Mouse (Mus musculus) forebrain, embryonic 16.5 days (tissue): ENCODE data around the gene Gtf3a. TPM values are rescaled to one million over a fixed set of nuclear protein-coding genes. Genes with fewer than 3 reads are reported as not detected.
A peak's percentile ranks its signal among the peaks of the same experiment; 100 is the strongest.
"Not testable (repeated sequence)": the region's sequence is repeated elsewhere in the genome, so short reads cannot be mapped to it uniquely, and the experiment has no call there.

Experiments used
- ATAC-seq: fragments of 200-750 bp; cut with Nextera tagmentation; 2 replicates; pipeline ENCODE4 v1.8.0; 2017; ENCODE audit warnings: mild to moderate bottlenecking, moderate library complexity
- H3K27ac ChIP-seq: fragments of 300-500 bp; sonication (generic); 2 replicates; pipeline ENCODE4 v1.5.1; 2014; ENCODE audit warnings: low read length, control low read depth
- H3K27me3 ChIP-seq: fragments of 300-500 bp; sonication (generic); replicated peaks from 2 replicates; pipeline ENCODE4 v1.6.1; 2014; ENCODE audit warnings: low read length; ENCODE audit not compliant: control insufficient read depth, insufficient read depth
- H3K36me3 ChIP-seq: fragments of 300-500 bp; sonication (generic); 2 replicates; pipeline ENCODE4 v1.6.1; 2014; ENCODE audit not compliant: control insufficient read depth, insufficient read depth
- H3K4me1 ChIP-seq: fragments of 300-500 bp; sonication (generic); replicated peaks from 2 replicates; pipeline ENCODE4 v1.6.1; 2014; ENCODE audit warnings: low read length; ENCODE audit not compliant: control insufficient read depth, insufficient read depth
- H3K4me2 ChIP-seq: fragments of 300-500 bp; sonication (generic); 2 replicates; pipeline ENCODE4 v1.6.1; 2014; ENCODE audit warnings: mild to moderate bottlenecking, low read length, control low read depth
- H3K4me3 ChIP-seq: fragments of 300-500 bp; sonication (generic); replicated peaks from 2 replicates; pipeline ENCODE4 v1.5.1; 2014; ENCODE audit warnings: mild to moderate bottlenecking, low read length, control low read depth
- H3K9ac ChIP-seq: fragments of 300-500 bp; sonication (generic); replicated peaks from 2 replicates; pipeline ENCODE4 v1.6.1; 2014; ENCODE audit warnings: low read depth, low read length, control low read depth
- H3K9me3 ChIP-seq: fragments of 300-500 bp; sonication (generic); 2 replicates; pipeline ENCODE4 v1.6.1; 2016; ENCODE audit warnings: low read length; ENCODE audit not compliant: control insufficient read depth
- WGBS: fragments of 180-500 bp; shearing (Covaris S2); extraction: QIAGEN DNeasy Blood & Tissue Kit; methylation state at CpG from one replicate; pipeline ENCODE4 v1.1.7; 2014; 5-methylcytosine and 5-hydroxymethylcytosine counted together
- polyA plus RNA-seq: library from polyadenylated mRNA; unstranded; fragments of >200 nt; fragmentation: Nextera tagmentation; extraction: Ambion mirVana; gene quantifications from 2 replicates; pipeline ENCODE4 v1.2.1, GENCODE M21; 2015

The Gtf3a gene
- polyA plus RNA-seq, 1 experiment from 2014 or later, result 118 TPM

DNA sequence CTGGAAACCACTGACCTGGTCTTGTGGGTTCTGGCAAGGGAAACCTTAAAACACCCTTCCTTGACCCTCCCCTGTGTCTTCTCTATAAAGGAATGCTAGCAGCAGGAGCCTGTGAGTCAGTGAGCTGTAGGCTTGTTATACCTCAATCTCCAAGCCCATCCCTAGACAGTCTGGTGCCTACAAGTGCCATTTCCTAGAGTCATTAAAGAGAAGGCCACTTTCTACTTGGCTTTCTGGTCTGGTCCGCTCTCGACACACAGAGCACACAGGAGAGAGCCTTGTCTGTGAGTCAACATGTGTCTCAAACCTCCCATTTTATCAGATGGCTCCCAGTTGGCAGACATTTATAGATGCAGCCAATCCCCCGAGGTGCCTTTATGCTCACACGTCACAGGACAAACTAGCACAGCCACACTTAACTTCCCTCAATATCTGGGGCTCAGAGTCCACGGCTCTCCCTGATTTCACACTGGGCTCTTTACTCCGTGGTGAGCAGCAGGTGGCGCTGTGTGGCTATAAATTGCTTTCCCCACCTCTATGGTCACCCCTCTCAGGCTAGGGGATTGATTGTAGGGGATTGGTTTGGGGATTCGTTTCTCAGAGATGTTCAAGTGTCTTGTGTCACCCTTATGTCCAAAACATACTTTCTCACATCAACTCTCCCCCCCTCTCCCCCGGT, 34.2 kb upstream of the Gtf3a start:
- ATAC-seq, result peak; percentile 66
- H3K27ac ChIP-seq, result no peak overlapping the region
- no peaks in the 10 kb centered on the region for H3K36me3 ChIP-seq
- H3K4me1 ChIP-seq, result no peaks in the 10 kb centered on the region
- H3K4me2 ChIP-seq, result no peak overlapping the region
- H3K9ac ChIP-seq, result no peak overlapping the region
- WGBS, result 22% methylated on average over 9 of the region's 9 CpGs
- no peaks in the 10 kb centered on the region for H3K9me3 ChIP-seq
- no peak overlapping the region for H3K4me3 ChIP-seq
- peaks cover 5% of the 10 kb centered on the region; the same call in 1 of the 2 replicates for H3K27me3 ChIP-seq

DNA sequence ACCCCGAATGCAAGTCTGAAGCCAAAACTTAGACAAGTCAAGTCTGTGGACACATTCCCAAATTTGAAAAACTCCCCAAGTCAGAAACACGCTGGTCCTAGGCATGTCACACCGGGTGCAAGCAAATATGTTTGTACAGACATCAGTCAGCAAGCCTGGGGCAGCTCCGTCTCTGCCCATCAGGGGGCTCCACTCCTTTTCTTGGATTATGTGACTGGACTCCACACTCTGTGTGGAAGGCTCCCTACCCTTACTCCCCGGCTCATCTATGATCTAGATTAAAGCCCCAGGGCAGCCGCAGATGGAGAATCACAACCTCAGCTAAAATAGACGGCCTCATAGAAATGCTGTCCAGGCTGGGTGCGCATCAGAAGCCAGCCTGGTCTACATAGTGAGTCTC, 32.2 kb upstream of the Gtf3a start:
- ATAC-seq, result no peak
- Histone ChIP-seq H3K27ac (no peak overlapping the region), H3K9me3 (no peaks in the 10 kb centered on the region), H3K9ac (no peak overlapping the region), H3K4me2 (no peak overlapping the region), H3K4me1 (peaks cover 10% of the 10 kb centered on the region), H3K4me3 (no peak overlapping the region), H3K27me3 (peaks cover 5% of the 10 kb centered on the region; the same call in 1 of the 2 replicates), H3K36me3 (no peaks in the 10 kb centered on the region)
- WGBS, result 70% methylated on average over 8 of the region's 8 CpGs

DNA sequence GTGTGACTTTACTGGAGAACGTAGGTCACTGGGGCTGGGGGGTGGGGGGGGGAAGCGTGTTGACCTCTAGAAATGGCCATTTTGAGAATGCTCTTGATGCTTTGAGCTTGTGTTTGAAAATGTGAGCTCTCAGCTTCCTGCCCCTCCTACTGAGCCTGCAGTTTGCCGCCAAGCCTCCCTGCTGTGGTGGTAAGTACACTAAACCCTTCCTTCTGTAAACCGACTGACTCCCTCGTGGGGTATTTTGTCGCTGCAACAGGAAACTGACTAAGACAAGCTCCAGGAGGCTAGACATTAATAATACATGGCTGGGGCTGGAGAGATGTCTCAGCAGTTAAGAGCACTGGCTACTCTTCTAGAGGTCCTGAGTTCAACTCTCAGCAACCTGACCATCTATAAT, 31.7 kb upstream of the Gtf3a start:
- no peak for ATAC-seq
- Histone ChIP-seq H3K27ac (no peak overlapping the region), H3K4me1 (peaks cover 10% of the 10 kb centered on the region), H3K36me3 (no peaks in the 10 kb centered on the region), H3K4me2 (no peak overlapping the region), H3K4me3 (no peak overlapping the region), H3K9ac (no peak overlapping the region), H3K27me3 (peaks cover 5% of the 10 kb centered on the region; the same call in 1 of the 2 replicates), H3K9me3 (no peaks in the 10 kb centered on the region)
- 37% methylated on average over 6 of the region's 6 CpGs for WGBS

DNA sequence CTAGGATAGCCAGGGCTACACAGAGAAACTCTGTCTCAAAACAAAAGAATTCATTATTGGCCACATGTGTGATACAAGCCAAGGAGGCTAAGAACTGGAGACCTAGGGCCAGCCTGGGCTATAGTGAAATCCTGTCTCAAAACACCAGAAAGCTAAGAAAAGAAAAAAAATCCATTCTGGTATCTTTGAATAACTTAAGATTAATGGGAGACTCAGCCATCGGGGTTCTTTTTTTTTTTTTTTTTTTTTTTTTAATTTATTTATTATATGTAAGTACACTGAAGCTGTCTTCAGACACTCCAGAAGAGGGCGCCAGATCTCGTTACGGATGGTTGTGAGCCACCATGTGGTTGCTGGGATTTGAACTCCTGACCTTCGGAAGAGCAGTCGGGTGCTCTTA, 31.1 kb upstream of the Gtf3a start:
- not testable (repeated sequence) for H3K9me3 ChIP-seq, H3K4me2 ChIP-seq, ATAC-seq, H3K4me3 ChIP-seq, H3K36me3 ChIP-seq, H3K27me3 ChIP-seq, H3K9ac ChIP-seq, H3K27ac ChIP-seq
- 91% methylated on average over 6 of the region's 6 CpGs for WGBS
- peaks cover 10% of the 10 kb centered on the region for H3K4me1 ChIP-seq

DNA sequence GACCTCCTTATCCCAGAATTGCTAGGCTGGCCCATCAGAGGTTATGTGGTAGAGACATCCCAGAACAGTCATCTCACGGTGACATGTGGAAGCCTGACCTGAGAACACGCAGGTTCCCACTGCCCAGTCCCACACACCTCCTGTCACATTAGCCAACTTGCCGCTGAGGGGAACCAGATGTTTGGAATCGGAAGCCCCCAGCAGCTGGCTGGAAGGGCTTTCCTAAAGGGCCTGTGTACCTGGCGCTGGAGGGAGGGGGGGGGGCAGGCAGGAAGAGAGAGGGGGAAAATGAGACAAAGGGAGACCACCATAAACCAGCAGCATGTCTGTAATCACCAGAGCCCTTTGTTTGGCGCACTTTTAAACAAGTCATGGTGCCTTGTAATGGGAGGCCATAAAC, 28.6 kb upstream of the Gtf3a start:
- peak overlapping the region; percentile 51 for H3K4me2 ChIP-seq
- no peak overlapping the region for H3K27ac ChIP-seq
- peak overlapping the region; percentile 48 for H3K9ac ChIP-seq
- H3K36me3 ChIP-seq, result no peaks in the 10 kb centered on the region
- no peaks in the 10 kb centered on the region for H3K9me3 ChIP-seq
- H3K4me3 ChIP-seq, result peak overlapping the region; percentile 29
- ATAC-seq, result no peak
- WGBS, result 29% methylated on average over 6 of the region's 6 CpGs
- H3K27me3 ChIP-seq, result peaks cover 3% of the 10 kb centered on the region; the same call in 1 of the 2 replicates
- H3K4me1 ChIP-seq, result peaks cover 10% of the 10 kb centered on the region

DNA sequence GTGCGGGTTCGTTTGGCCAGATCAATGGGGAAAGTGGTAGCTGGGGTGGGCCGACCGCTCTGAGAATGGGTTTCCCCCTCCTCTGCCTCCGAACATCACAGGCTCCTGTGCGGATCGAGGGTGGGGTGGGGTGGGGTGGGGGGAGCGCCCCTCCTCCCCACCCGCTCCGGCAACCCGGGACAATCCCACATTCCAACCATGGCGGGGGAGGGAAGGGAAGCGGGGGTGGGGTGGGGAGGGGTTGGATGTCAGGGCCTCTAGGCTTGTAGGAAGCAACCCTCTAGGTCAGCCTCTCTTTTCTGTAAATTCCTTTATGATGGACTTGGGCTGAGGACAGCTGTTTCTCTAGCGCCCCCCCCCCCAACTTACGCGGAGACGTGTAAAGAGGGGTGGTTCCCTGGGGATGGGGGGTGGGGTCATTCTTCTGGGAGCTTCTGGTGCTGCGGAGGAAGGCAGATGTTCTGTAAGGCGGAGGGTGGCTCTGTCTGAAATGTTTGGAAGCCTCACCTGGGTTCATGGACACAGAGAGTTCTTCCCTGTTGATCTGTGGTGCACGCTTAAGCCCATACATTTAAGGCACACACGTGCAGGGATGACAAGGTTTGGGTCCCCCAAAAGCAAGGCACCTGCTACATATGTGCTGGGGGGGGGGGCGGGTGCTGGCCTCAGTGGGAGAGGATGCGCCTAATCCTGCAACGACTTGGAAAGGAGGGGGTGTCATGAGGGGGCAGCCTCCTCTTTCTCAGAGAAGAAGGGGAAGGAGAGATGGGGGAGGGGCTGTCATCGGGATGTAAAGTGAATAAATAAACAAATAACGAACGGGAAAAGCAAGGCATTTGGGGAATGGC, 27.9 kb upstream of the Gtf3a start:
- peaks cover 2% of the 10 kb centered on the region; the same call in 1 of the 2 replicates for H3K9me3 ChIP-seq
- 5% methylated on average over 21 of the region's 27 CpGs for WGBS
- peak overlapping the region; percentile 51 for H3K4me2 ChIP-seq
- H3K4me3 ChIP-seq, result peak overlapping the region; percentile 29
- no peaks in the 10 kb centered on the region for H3K36me3 ChIP-seq
- no peak; the same call in 1 of the 2 replicates for ATAC-seq
- peak overlapping the region; percentile 48 for H3K9ac ChIP-seq
- H3K4me1 ChIP-seq, result peaks cover 10% of the 10 kb centered on the region
- no peak overlapping the region for H3K27ac ChIP-seq
- H3K27me3 ChIP-seq, result peaks cover 3% of the 10 kb centered on the region; the same call in 1 of the 2 replicates

DNA sequence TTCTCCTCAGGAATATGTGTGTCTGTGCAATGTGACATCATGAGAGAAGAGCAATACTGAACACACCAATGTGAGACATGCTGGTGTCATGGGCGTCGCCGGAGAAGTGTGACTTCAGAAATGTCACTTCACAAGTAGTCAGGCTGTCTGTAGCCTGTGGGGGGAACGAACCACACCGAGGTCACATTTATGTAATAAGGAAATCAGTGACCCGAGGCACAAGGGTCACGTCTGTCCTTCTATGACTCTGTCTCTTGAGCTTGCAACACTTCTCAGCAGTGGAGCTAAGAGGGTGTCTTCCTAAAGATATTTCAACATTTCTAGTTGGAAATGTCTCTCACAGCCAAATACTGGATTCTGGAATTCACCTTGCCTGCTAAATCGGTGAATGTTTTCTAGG, 27.2 kb upstream of the Gtf3a start:
- no peak for ATAC-seq
- peaks cover 10% of the 10 kb centered on the region for H3K4me1 ChIP-seq
- H3K27me3 ChIP-seq, result peaks cover 3% of the 10 kb centered on the region; the same call in 1 of the 2 replicates
- H3K36me3 ChIP-seq, result no peaks in the 10 kb centered on the region
- H3K9ac ChIP-seq, result no peak overlapping the region
- no peak overlapping the region; the same call in 1 of the 2 replicates for H3K4me2 ChIP-seq
- WGBS, result 64% methylated on average over 8 of the region's 8 CpGs
- no peak overlapping the region; the same call in 1 of the 2 replicates for H3K4me3 ChIP-seq
- H3K27ac ChIP-seq, result no peak overlapping the region
- H3K9me3 ChIP-seq, result peaks cover 3% of the 10 kb centered on the region; the same call in 1 of the 2 replicates

DNA sequence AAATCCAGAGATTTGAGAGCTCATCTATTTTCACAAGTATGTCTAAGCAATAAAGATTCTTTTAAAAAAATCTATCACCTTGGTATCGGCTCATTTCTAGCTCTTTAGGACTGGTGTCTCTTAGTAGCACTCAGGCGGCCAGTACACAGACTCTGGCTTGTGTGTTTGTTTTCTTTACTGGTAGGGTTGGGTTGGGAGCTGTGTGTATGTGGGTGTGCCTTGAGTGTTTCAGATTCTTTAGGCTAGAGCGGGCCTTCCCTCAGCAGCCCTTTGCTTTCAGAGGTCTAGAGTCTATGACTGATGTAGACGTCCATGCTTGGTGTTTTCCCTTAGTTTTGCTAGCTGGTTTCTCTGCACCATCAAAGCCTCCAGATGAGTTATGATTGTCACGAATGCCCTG, 24.9 kb upstream of the Gtf3a start:
- Histone ChIP-seq H3K4me3 (no peak overlapping the region), H3K36me3 (no peaks in the 10 kb centered on the region), H3K4me1 (peaks cover 10% of the 10 kb centered on the region), H3K9ac (no peak overlapping the region), H3K27me3 (no peaks in the 10 kb centered on the region; the same call in 1 of the 2 replicates), H3K27ac (no peak overlapping the region), H3K9me3 (peaks cover 3% of the 10 kb centered on the region; the same call in 1 of the 2 replicates), H3K4me2 (no peak overlapping the region)
- ATAC-seq, result no peak
- 91% methylated on average over 5 of the region's 5 CpGs for WGBS

DNA sequence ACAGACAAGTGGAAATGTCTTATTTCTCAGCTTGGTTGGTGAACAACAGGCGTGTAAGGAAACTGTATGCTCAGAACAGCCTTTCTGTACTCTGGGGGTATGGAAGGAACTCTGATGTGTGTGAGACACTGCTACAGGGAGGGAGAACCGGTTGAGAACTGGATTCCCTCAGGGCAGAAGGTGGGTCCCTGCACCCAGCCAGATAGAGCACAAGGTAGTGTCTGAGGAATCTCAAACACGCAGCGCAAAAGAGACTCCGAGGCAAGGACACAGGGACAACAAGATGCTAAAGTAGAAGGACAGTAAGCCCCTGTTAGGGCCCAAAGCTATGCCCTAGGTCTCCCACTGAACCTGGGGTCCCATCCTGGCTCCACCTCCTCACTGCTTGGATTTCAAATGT, 21.8 kb upstream of the Gtf3a start:
- H3K9ac ChIP-seq, result no peak overlapping the region
- H3K9me3 ChIP-seq, result peaks cover 3% of the 10 kb centered on the region; the same call in 1 of the 2 replicates
- no peak overlapping the region for H3K4me2 ChIP-seq
- no peak for ATAC-seq
- no peaks in the 10 kb centered on the region; the same call in 1 of the 2 replicates for H3K27me3 ChIP-seq
- H3K4me3 ChIP-seq, result no peak overlapping the region
- H3K4me1 ChIP-seq, result no peaks in the 10 kb centered on the region
- no peak overlapping the region for H3K27ac ChIP-seq
- 87% methylated on average over 5 of the region's 5 CpGs for WGBS
- no peaks in the 10 kb centered on the region for H3K36me3 ChIP-seq
